Mouse (Mus musculus): ENCODE measurements around the gene Vmn1r23. TPM values are rescaled to one million over a fixed set of nuclear protein-coding genes. Genes with fewer than 3 reads are reported as not detected.

The Vmn1r23 gene
- polyA plus RNA-seq (2014; fragmentation: Illumina TruSeq; extraction: RNeasy Lipid Tissue Mini Kit (QIAGEN cat#74804)): not detected

GRCm38 (mm10) chr6:57926738-57927137 is at the start of gene Vmn1r23:
TSS of gene Vmn1r23 (minus strand) at chr6:57926838.

GRCm38 (mm10) chr6:57961403-57961802 is 34.8 kb upstream of the Vmn1r23 start, which contains the start of gene Vmn1r24:
TSS of gene Vmn1r24 (minus strand) at chr6:57961503.

GRCm38 (mm10) chr6:57907928-57908327 is 18.7 kb downstream of the Vmn1r23 start, which contains the start of gene Vmn1r22:
TSS of gene Vmn1r22 (minus strand) at chr6:57908028.

Other genes with a start within 250 kb of the Vmn1r23 start
- gene Pyurf, start 234.8 kb downstream of the Vmn1r23 start, polyA plus RNA-seq (2014; fragmentation: Illumina TruSeq; extraction: RNeasy Lipid Tissue Mini Kit (QIAGEN cat#74804)): 20.3 TPM
- 46.1 TPM for gene Lancl2, start 224.3 kb downstream of the Vmn1r23 start, polyA plus RNA-seq (2014; fragmentation: Illumina TruSeq; extraction: RNeasy Lipid Tissue Mini Kit (QIAGEN cat#74804))
- gene Vopp1, start 101.7 kb downstream of the Vmn1r23 start, polyA plus RNA-seq (2014; fragmentation: Illumina TruSeq; extraction: RNeasy Lipid Tissue Mini Kit (QIAGEN cat#74804)): 52.7 TPM
- not detected for gene Vmn1r21, start 76.5 kb downstream of the Vmn1r23 start, polyA plus RNA-seq (2014; fragmentation: Illumina TruSeq; extraction: RNeasy Lipid Tissue Mini Kit (QIAGEN cat#74804))
- not detected for gene Vmn1r22, start 18.8 kb downstream of the Vmn1r23 start, polyA plus RNA-seq (2014; fragmentation: Illumina TruSeq; extraction: RNeasy Lipid Tissue Mini Kit (QIAGEN cat#74804))
- not detected for gene Vmn1r24, start 34.7 kb upstream of the Vmn1r23 start, polyA plus RNA-seq (2014; fragmentation: Illumina TruSeq; extraction: RNeasy Lipid Tissue Mini Kit (QIAGEN cat#74804))
- gene Vmn1r25, start 54.0 kb upstream of the Vmn1r23 start, polyA plus RNA-seq (2014; fragmentation: Illumina TruSeq; extraction: RNeasy Lipid Tissue Mini Kit (QIAGEN cat#74804)): not detected
- gene Vmn1r26, start 88.3 kb upstream of the Vmn1r23 start, polyA plus RNA-seq (2014; fragmentation: Illumina TruSeq; extraction: RNeasy Lipid Tissue Mini Kit (QIAGEN cat#74804)): not detected